8 mouse cellular contexts compared by ENCODE assay signal in genomic region chr5:148399660-148400443, GRCm38 (mm10). TPM values are rescaled to one million over a fixed set of nuclear protein-coding genes. Genes with fewer than 3 reads are reported as not detected.
DNase-seq lines count a peak whose midpoint lies in the region; ATAC-seq lines count a peak whose summit lies in the region.

TSS of gene Slc7a1 (minus strand) at chr5:148399904.

- ATAC-seq in frontal cortex, adult (ENCODE audit: low TSS enrichment), result peak; percentile 92

- H3K9me3 ChIP-seq in hindbrain, embryonic 10.5 days, result no peaks in the 10 kb centered on the region

- peaks cover 23% of the 10 kb centered on the region for H3K4me1 ChIP-seq in hindbrain, embryonic 10.5 days (replicated peaks)

- H3K27me3 ChIP-seq in hindbrain, embryonic 10.5 days (ENCODE audit: insufficient read depth, poor library complexity, severe bottlenecking), result peaks cover 19% of the 10 kb centered on the region

- 4% methylated on average over 52 of the region's 52 CpGs for WGBS in hindbrain, embryonic 10.5 days

- H3K36me3 ChIP-seq in hindbrain, embryonic 10.5 days, result peaks cover 13% of the 10 kb centered on the region

- DNase-seq in MEL-GATA-1-ER (ENCODE audit: extremely low read depth, low read depth), result peak; percentile 68
- DNase-seq in cerebellum, adult 8-10 months, result peak; percentile 77
- peak; percentile 75 for DNase-seq in hindbrain, embryonic 10.5 days (ENCODE audit: low spot score)
- peak; percentile 76 to 87 for DNase-seq in layer of hippocampus, postnatal 10 days (ENCODE audit: low spot score in 2 of 2)
- DNase-seq in lung, postnatal 10 days, result peak; percentile 90
- peak; percentile 90 for DNase-seq in ovary, postnatal 36 days (ENCODE audit: low spot score)
- DNase-seq in thymus, postnatal 25 days, result peak; percentile 93

- H3K4me3 ChIP-seq in hindbrain, embryonic 10.5 days, result peak within 1 kb of the TSS; percentile 78

- H3K27ac ChIP-seq in hindbrain, embryonic 10.5 days, result peak within 1 kb of the TSS; percentile 90

RNA-seq across cellular contexts. Expression of gene Slc7a1, which starts in this region (rescaled TPM):
- polyA plus RNA-seq in hindbrain, embryonic 10.5 days (2016; fragmentation: Nextera tagmentation; extraction: Ambion mirVana), result 10.8 and 13.6 TPM in 2 replicates
- total RNA-seq in layer of hippocampus, postnatal 10 days (2021), result 10 to 100 TPM; 72.2 to 73.1 TPM

Comparison
In these comparisons a context has a peak if more than half of its experiments do, and no peak if none do; other contexts are left out.
1. Peak in every context shown above with its lines: DNase-seq, ATAC-seq, H3K4me3 ChIP-seq and H3K27ac ChIP-seq.